In genomic region chr6:146577310-146578109, GRCm38 (mm10) we compare ENCODE assay signal across 8 mouse cellular contexts. TPM values are rescaled to one million over a fixed set of nuclear protein-coding genes. Genes with fewer than 3 reads are reported as not detected.
DNase-seq lines count a peak whose midpoint lies in the region; ATAC-seq lines count a peak whose summit lies in the region.

Gene Ints13, minus strand, starts transcription at chr6:146577835.

- H3K4me2 ChIP-seq in hindbrain, embryonic 14.5 days (replicated peaks), result peak within 1 kb of the TSS; percentile 81

- peak within 1 kb of the TSS; percentile 98 for H3K27ac ChIP-seq in hindbrain, embryonic 14.5 days

- H3K4me1 ChIP-seq in hindbrain, embryonic 14.5 days (replicated peaks; ENCODE audit: control insufficient read depth, insufficient read depth, low read length), result peaks cover 30% of the 10 kb centered on the region

- H3K36me3 ChIP-seq in hindbrain, embryonic 14.5 days (replicated peaks; ENCODE audit: control insufficient read depth, insufficient read depth), result peaks cover 3% of the 10 kb centered on the region; the same call in 1 of the 2 replicates

- peak; percentile 98 for DNase-seq in R1 (ENCODE audit: low read depth, low spot score)
- DNase-seq in cerebellum, postnatal 25 days, result peak; percentile 97 to 98
- DNase-seq in frontal cortex, postnatal 25 days (ENCODE audit: low spot score in 2 of 2), result peak; percentile 85 to 93
- DNase-seq in hindbrain, embryonic 14.5 days (ENCODE audit: low spot score), result peak; percentile 98
- peak; percentile 96 for DNase-seq in layer of hippocampus, postnatal 36 days
- DNase-seq in lung, postnatal 36 days, result peak; percentile 98
- DNase-seq in retina, postnatal 1 day, result peak; percentile 99
- DNase-seq in urinary bladder, adult 18-20 months (ENCODE audit: low spot score in 2 of 2), result peak; percentile 88 to 94

- H3K9ac ChIP-seq in hindbrain, embryonic 14.5 days, result peak within 1 kb of the TSS; percentile 88

- H3K9me3 ChIP-seq in hindbrain, embryonic 14.5 days (ENCODE audit: control insufficient read depth, low read length), result no peaks in the 10 kb centered on the region

- no peaks in the 10 kb centered on the region for H3K27me3 ChIP-seq in hindbrain, embryonic 14.5 days (ENCODE audit: control insufficient read depth, insufficient read depth, low read length)

- WGBS in hindbrain, embryonic 14.5 days, result under 1% methylated on average over 67 of the region's 77 CpGs

- H3K4me3 ChIP-seq in hindbrain, embryonic 14.5 days (replicated peaks; ENCODE audit: low read length), result peak within 1 kb of the TSS; percentile 84

- ATAC-seq in hindbrain, embryonic 14.5 days (ENCODE audit: low FRiP score), result peak; percentile 96

RNA-seq across cellular contexts. Expression of gene Ints13, which starts in this region (rescaled TPM):
- 43.5 and 44.8 TPM in 2 replicates for polyA plus RNA-seq in hindbrain, embryonic 14.5 days (2014; fragmentation: Nextera tagmentation; extraction: Ambion mirVana)
- 10 to 100 TPM; 41.1 to 51.9 TPM for total RNA-seq in layer of hippocampus, postnatal 36 days (2021)

Comparison
In these comparisons a context has a peak if more than half of its experiments do, and no peak if none do; other contexts are left out.
1. Peak in every context shown above with its lines: DNase-seq, ATAC-seq, H3K4me3 ChIP-seq and H3K27ac ChIP-seq.